Mouse (Mus musculus) forebrain, embryonic 12.5 days (tissue): ENCODE measurements around the gene Tedc2. TPM values are rescaled to one million over a fixed set of nuclear protein-coding genes. Genes with fewer than 3 reads are reported as not detected.

ENCODE experiments used
- ATAC-seq: fragments of 200-750 bp; cut with Nextera tagmentation; 2 replicates; pipeline ENCODE4 v1.8.0; 2017; ENCODE audit warnings: moderate TSS enrichment; ENCODE audit not compliant: low FRiP score
- H3K27ac ChIP-seq: fragments of 300-500 bp; sonication (generic); 2 replicates; pipeline ENCODE4 v1.5.1; 2016; ENCODE audit warnings: mild to moderate bottlenecking
- H3K27me3 ChIP-seq: fragments of 300-500 bp; sonication (generic); 2 replicates; pipeline ENCODE4 v1.6.1; 2016; ENCODE audit warnings: mild to moderate bottlenecking
- H3K36me3 ChIP-seq: fragments of 300-500 bp; sonication (generic); replicated peaks from 2 replicates; pipeline ENCODE4 v1.6.1; 2016; ENCODE audit warnings: mild to moderate bottlenecking
- H3K4me1 ChIP-seq: fragments of 300-500 bp; sonication (generic); 2 replicates; pipeline ENCODE4 v1.6.1; 2016
- H3K4me2 ChIP-seq: fragments of 300-500 bp; sonication (generic); 2 replicates; pipeline ENCODE4 v1.6.1; 2016; ENCODE audit warnings: mild to moderate bottlenecking, moderate library complexity
- H3K4me3 ChIP-seq: fragments of 300-500 bp; sonication (generic); replicated peaks from 2 replicates; pipeline ENCODE4 v1.5.1; 2016; ENCODE audit warnings: mild to moderate bottlenecking
- H3K9ac ChIP-seq: fragments of 300-500 bp; sonication (generic); 2 replicates; pipeline ENCODE4 v1.6.1; 2016; ENCODE audit warnings: mild to moderate bottlenecking
- H3K9me3 ChIP-seq: fragments of 300-500 bp; sonication (generic); 2 replicates; pipeline ENCODE4 v1.6.1; 2016
- WGBS: fragments of 180-500 bp; shearing (Covaris S2); methylation state at CpG from one replicate; pipeline ENCODE4 v1.1.7; 2016; 5-methylcytosine and 5-hydroxymethylcytosine counted together
- polyA plus RNA-seq: library from polyadenylated mRNA; unstranded; fragments of >200 nt; fragmentation: Nextera tagmentation; extraction: Ambion mirVana; gene quantifications from 2 replicates; pipeline ENCODE4 v1.2.1, GENCODE M21; 2016

Gene Tedc2
- polyA plus RNA-seq, 1 experiment from 2014 or later: 16.7 TPM

- H3K36me3 ChIP-seq: peaks cover 2% of the 10 kb centered on the region
- H3K9ac ChIP-seq: peak overlapping the region; percentile 79; the same call in 1 of the 2 replicates
- no peak overlapping the region for H3K4me3 ChIP-seq
- H3K4me2 ChIP-seq: peak overlapping the region; percentile 92
- H3K9me3 ChIP-seq: no peaks in the 10 kb centered on the region
- 74% methylated on average over 3 of the region's 3 CpGs for WGBS
- H3K27me3 ChIP-seq: peaks cover 48% of the 10 kb centered on the region
- peak overlapping the region; percentile 73; the same call in 1 of the 2 replicates for H3K27ac ChIP-seq
- ATAC-seq: no peak
- H3K4me1 ChIP-seq: peaks cover 69% of the 10 kb centered on the region
These were observed 10.8 kb downstream of the Tedc2 start for GRCm38 (mm10) chr17:24209916-24210240.

DNA sequence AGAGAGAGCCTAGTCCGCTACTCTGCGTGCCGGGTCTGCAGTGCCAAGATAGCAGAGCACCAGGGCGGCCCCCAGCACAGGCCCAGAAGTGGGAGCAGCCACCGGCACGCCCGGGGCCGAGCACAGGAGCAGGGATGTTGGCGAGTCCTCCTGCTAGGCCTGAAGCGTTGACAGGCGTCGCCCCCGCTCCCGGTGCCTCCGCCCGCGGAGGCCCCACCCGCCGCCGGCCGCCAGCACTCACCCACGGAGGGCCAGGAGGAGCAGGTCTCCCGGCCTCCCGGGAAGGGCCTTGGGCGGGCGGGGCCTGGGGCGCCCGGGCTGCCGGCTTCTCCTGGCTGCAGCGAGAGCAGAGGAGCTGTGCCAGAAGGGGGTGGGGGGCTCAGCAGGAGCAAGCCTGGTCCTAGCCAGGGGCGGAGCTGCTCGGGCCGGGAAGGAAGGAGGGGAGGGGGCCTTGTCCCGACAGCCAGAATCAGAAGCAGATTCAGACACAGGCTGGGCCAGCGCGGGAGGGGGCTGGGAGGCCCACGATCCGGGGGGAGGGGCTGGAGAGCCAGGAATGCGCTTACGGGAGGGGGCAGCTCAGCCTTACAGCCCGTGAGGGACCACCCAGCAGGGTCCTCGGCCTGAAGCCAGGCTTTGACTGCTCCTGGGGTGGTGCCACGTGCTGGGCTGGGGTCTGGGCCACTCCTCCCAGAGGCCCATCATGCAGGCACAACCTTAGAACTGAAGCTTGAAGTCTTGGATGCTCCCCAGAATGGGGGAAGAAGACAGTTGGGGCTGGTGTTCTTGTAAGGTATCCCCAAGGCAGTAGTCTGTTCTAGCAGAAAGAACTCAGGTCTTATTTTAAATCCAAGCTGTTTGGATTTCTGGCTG is 11.4 kb downstream of the Tedc2 start, which contains the start of gene Ntn3:
Ntn3 (minus strand) TSS at position 489 of the 873 bp plus-strand sequence.
- Histone ChIP-seq H3K4me1 (peaks cover 75% of the 10 kb centered on the region), H3K27me3 (peaks cover 48% of the 10 kb centered on the region), H3K36me3 (no peaks in the 10 kb centered on the region), H3K4me3 (peak within 1 kb of the TSS; percentile 64), H3K9ac (peak within 1 kb of the TSS; percentile 79), H3K9me3 (no peaks in the 10 kb centered on the region), H3K27ac (peak within 1 kb of the TSS; percentile 73), H3K4me2 (peak within 1 kb of the TSS; percentile 92)
- peak; percentile 45 for ATAC-seq
- WGBS: under 1% methylated on average over 43 of the region's 43 CpGs

DNA sequence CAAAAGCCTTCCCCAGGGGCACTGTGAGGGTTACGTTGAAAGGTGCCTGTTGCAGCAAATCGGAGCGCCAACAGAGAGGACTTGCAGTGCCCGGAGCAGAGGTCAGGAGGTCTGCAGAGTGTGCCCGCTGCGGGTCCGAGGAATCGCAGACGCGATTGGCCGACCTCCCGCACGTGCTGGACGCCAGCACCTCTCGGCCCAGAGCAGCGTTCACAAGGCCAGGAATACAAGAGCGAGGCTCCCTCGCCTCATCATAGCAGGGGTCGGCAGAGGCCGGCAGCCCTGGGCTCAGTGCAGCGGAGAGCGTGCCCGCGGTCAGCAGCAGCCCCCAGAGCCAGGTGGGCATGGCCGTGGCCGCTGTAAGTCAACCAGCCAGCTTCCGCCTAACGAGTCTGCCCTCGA is 12.0 kb downstream of the Tedc2 start:
- Histone ChIP-seq H3K4me1 (peaks cover 81% of the 10 kb centered on the region), H3K4me2 (peak overlapping the region; percentile 92), H3K36me3 (no peaks in the 10 kb centered on the region), H3K4me3 (peak overlapping the region; percentile 64), H3K9me3 (no peaks in the 10 kb centered on the region), H3K27me3 (peaks cover 48% of the 10 kb centered on the region), H3K9ac (peak overlapping the region; percentile 79), H3K27ac (peak overlapping the region; percentile 73)
- WGBS: 4% methylated on average over 29 of the region's 29 CpGs
- ATAC-seq: no peak

GRCm38 (mm10) chr17:24207768-24208640 is 12.6 kb downstream of the Tedc2 start:
- Histone ChIP-seq H3K27me3 (peaks cover 48% of the 10 kb centered on the region), H3K4me2 (peak overlapping the region; percentile 92), H3K4me3 (peak overlapping the region; percentile 64), H3K4me1 (peaks cover 86% of the 10 kb centered on the region), H3K27ac (no peak overlapping the region), H3K9me3 (no peaks in the 10 kb centered on the region), H3K36me3 (no peaks in the 10 kb centered on the region), H3K9ac (peak overlapping the region; percentile 79)
- 58% methylated on average over 34 of the region's 34 CpGs for WGBS
- no peak for ATAC-seq

GRCm38 (mm10) chr17:24206451-24207351 is 13.9 kb downstream of the Tedc2 start:
- WGBS: 6% methylated on average over 57 of the region's 62 CpGs
- 0 out of 2 replicates have a peak overlapping the region, but pooled peaks have one; percentile 2 for H3K27ac ChIP-seq
- peaks cover 91% of the 10 kb centered on the region for H3K4me1 ChIP-seq
- H3K27me3 ChIP-seq: peaks cover 48% of the 10 kb centered on the region
- peak; percentile 27; the same call in 1 of the 2 replicates for ATAC-seq
- no peaks in the 10 kb centered on the region for H3K36me3 ChIP-seq
- H3K4me3 ChIP-seq: peak overlapping the region; percentile 64
- H3K4me2 ChIP-seq: peak overlapping the region; percentile 92
- H3K9me3 ChIP-seq: no peaks in the 10 kb centered on the region
- peak overlapping the region; percentile 75 for H3K9ac ChIP-seq

GRCm38 (mm10) chr17:24205908-24206361 is 14.7 kb downstream of the Tedc2 start:
- WGBS: 8% methylated on average over 15 of the region's 15 CpGs
- Histone ChIP-seq H3K36me3 (no peaks in the 10 kb centered on the region), H3K4me1 (peaks cover 84% of the 10 kb centered on the region), H3K4me3 (peak overlapping the region; percentile 64), H3K27ac (peak overlapping the region; percentile 69; the same call in 1 of the 2 replicates), H3K27me3 (peaks cover 44% of the 10 kb centered on the region), H3K9ac (peak overlapping the region; percentile 75), H3K4me2 (peak overlapping the region; percentile 92), H3K9me3 (no peaks in the 10 kb centered on the region)
- peak; percentile 47 for ATAC-seq

GRCm38 (mm10) chr17:24205284-24205888 is 15.3 kb downstream of the Tedc2 start, which contains the start of gene Tbc1d24:
Gene Tbc1d24 (minus strand): TSS chr17:24205562.
- Histone ChIP-seq H3K4me1 (peaks cover 78% of the 10 kb centered on the region), H3K27ac (peak within 1 kb of the TSS; percentile 69; the same call in 1 of the 2 replicates), H3K4me3 (peak within 1 kb of the TSS; percentile 64), H3K36me3 (no peaks in the 10 kb centered on the region), H3K27me3 (peaks cover 39% of the 10 kb centered on the region), H3K9ac (peak within 1 kb of the TSS; percentile 75), H3K9me3 (no peaks in the 10 kb centered on the region), H3K4me2 (peak within 1 kb of the TSS; percentile 92)
- WGBS: under 1% methylated on average over 65 of the region's 65 CpGs
- peak; percentile 85 for ATAC-seq

DNA sequence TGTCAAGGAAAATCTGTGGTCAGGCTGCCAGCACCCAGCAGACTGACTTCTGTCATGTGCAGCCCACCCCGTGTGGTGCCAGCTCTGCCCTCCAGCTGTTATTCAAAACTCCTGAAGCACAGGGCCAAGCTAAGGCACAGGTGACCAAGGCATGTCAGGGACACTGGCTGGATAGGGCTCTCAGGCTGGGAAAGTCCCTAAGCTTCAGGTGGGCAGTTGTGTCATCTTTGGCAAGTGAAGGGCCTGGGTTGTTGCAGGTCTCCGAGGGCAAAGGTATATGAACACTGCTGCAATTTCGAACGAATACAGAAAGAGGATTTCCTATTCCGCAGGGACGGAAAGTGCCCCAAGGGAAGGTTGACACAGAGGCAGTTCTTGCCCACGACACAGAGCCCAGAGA is 15.8 kb downstream of the Tedc2 start:
- Histone ChIP-seq H3K4me2 (peak overlapping the region; percentile 92), H3K4me3 (peak overlapping the region; percentile 64), H3K9me3 (no peaks in the 10 kb centered on the region), H3K36me3 (no peaks in the 10 kb centered on the region), H3K27me3 (peaks cover 33% of the 10 kb centered on the region), H3K4me1 (peaks cover 73% of the 10 kb centered on the region), H3K27ac (no peak overlapping the region), H3K9ac (peak overlapping the region; percentile 75)
- WGBS: 16% methylated on average over 7 of the region's 7 CpGs
- no peak for ATAC-seq

GRCm38 (mm10) chr17:24203611-24204534 is 16.8 kb downstream of the Tedc2 start:
- H3K36me3 ChIP-seq: no peaks in the 10 kb centered on the region
- WGBS: 85% methylated on average over 3 of the region's 3 CpGs
- peak overlapping the region; percentile 64; the same call in 1 of the 2 replicates for H3K4me3 ChIP-seq
- peaks cover 30% of the 10 kb centered on the region for H3K27me3 ChIP-seq
- no peak overlapping the region for H3K27ac ChIP-seq
- H3K4me2 ChIP-seq: peak overlapping the region; percentile 92
- no peaks in the 10 kb centered on the region for H3K9me3 ChIP-seq
- no peak for ATAC-seq
- peaks cover 64% of the 10 kb centered on the region for H3K4me1 ChIP-seq
- no peak overlapping the region for H3K9ac ChIP-seq

DNA sequence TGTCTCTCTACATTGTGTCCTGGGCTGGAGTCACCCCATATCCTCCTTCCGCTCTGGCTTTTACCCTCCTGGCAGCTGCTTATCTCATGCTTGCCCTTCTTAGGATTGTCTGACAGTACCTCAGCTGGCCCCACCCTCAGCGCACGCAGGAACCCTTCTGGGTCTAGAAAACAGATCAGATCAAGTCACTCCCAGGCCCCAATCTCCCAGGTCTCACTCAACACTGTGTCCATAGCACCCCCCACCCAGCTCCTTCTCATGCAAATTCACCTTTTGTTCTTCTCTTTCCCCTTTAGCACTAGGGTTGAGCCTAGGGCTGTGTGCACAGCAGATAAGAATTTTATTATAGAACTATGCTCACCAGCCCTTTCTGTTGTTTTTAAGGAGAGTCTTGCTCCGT is 17.6 kb downstream of the Tedc2 start:
- Histone ChIP-seq H3K27ac (no peak overlapping the region), H3K4me3 (no peak overlapping the region), H3K4me2 (no peak overlapping the region), H3K9me3 (no peaks in the 10 kb centered on the region), H3K9ac (no peak overlapping the region), H3K27me3 (peaks cover 22% of the 10 kb centered on the region), H3K4me1 (peaks cover 56% of the 10 kb centered on the region), H3K36me3 (no peaks in the 10 kb centered on the region)
- no peak for ATAC-seq
- 39% methylated on average over 4 of the region's 4 CpGs for WGBS
